Mouse (Mus musculus) lung, postnatal 0 days (tissue): ENCODE measurements around the gene Ppfia3. TPM values are rescaled to one million over a fixed set of nuclear protein-coding genes. Genes with fewer than 3 reads are reported as not detected.
A peak's percentile ranks its signal among the peaks of the same experiment; 100 is the strongest.

Source experiments
- ATAC-seq: fragments of 200-750 bp; cut with Nextera tagmentation; 2 replicates; pipeline ENCODE4 v1.8.0; 2017; ENCODE audit warnings: moderate library complexity
- DNase-seq: peaks from one replicate; pipeline ENCODE4 v3.0.0-alpha.2; 2016; ENCODE audit warnings: low spot score
- H3K27ac ChIP-seq: fragments of 300-500 bp; sonication (generic); 2 replicates; pipeline ENCODE4 v1.5.1; 2014; ENCODE audit warnings: antibody characterized with exemption, mild to moderate bottlenecking, low read length, mixed read lengths
- H3K27me3 ChIP-seq: fragments of 300-500 bp; sonication (generic); replicated peaks from 2 replicates; pipeline ENCODE4 v1.6.1; 2014; ENCODE audit warnings: low read length, mixed read lengths; ENCODE audit not compliant: insufficient read depth
- H3K36me3 ChIP-seq: fragments of 300-500 bp; sonication (generic); 2 replicates; pipeline ENCODE4 v1.6.1; 2014; ENCODE audit warnings: low read length, mixed read lengths; ENCODE audit not compliant: insufficient read depth
- H3K4me1 ChIP-seq: fragments of 300-500 bp; sonication (generic); 2 replicates; pipeline ENCODE4 v1.6.1; 2014; ENCODE audit warnings: antibody characterized with exemption, low read depth, low read length, mixed read lengths; ENCODE audit not compliant: insufficient read depth
- H3K4me2 ChIP-seq: fragments of 300-500 bp; sonication (generic); replicated peaks from 2 replicates; pipeline ENCODE4 v1.6.1; 2014; ENCODE audit warnings: low read depth, mild to moderate bottlenecking, low read length, moderate library complexity, mixed read lengths
- H3K4me3 ChIP-seq: fragments of 300-500 bp; sonication (generic); 2 replicates; pipeline ENCODE4 v1.5.1; 2014; ENCODE audit warnings: low read depth, low read length
- H3K9ac ChIP-seq: fragments of 300-500 bp; sonication (generic); replicated peaks from 2 replicates; pipeline ENCODE4 v1.6.1; 2014; ENCODE audit warnings: low read depth, mild to moderate bottlenecking
- H3K9me3 ChIP-seq: fragments of 300-500 bp; sonication (generic); 2 replicates; pipeline ENCODE4 v1.6.1; 2016; ENCODE audit warnings: low read length, mixed read lengths
- CTCF ChIP-seq: IDR thresholded peaks from 2 replicates; pipeline ENCODE4 v1.5.1; 2016; ENCODE audit warnings: antibody characterized with exemption, mild to moderate bottlenecking
- EP300 ChIP-seq: IDR thresholded peaks from 2 replicates; pipeline ENCODE4 v1.6.1; 2016; ENCODE audit warnings: antibody characterized with exemption, mild to moderate bottlenecking, control low read depth
- WGBS: fragments of 180-500 bp; shearing (Covaris S2); extraction: QIAGEN DNeasy Blood & Tissue Kit; methylation state at CpG from one replicate; pipeline ENCODE4 v1.1.7; 2014; 5-methylcytosine and 5-hydroxymethylcytosine counted together
- polyA plus RNA-seq: library from polyadenylated mRNA; unstranded; fragments of >200 nt; fragmentation: Nextera tagmentation; extraction: Ambion mirVana; gene quantifications from 2 replicates; pipeline ENCODE4 v1.2.1, GENCODE M21; 2015

The Ppfia3 gene
- polyA plus RNA-seq, 1 experiment from 2014 or later: 1.8 TPM

- Histone ChIP-seq H3K36me3 (peaks cover 8% of the 10 kb centered on the region; the same call in 1 of the 2 replicates), H3K27ac (no peak overlapping the region), H3K4me3 (no peak overlapping the region), H3K4me2 (no peak overlapping the region), H3K9me3 (no peaks in the 10 kb centered on the region), H3K27me3 (no peaks in the 10 kb centered on the region), H3K4me1 (0 out of 2 replicates have a peak, but pooled peaks cover 4% of the 10 kb centered on the region), H3K9ac (no peak overlapping the region)
- WGBS: 82% methylated on average over 13 of the region's 13 CpGs
- TF ChIP-seq EP300: no peak
- no peak for TF ChIP-seq CTCF
- DNase-seq (no peak), ATAC-seq (no peak)
Measured at GRCm38 (mm10) chr7:45328841-45329475, 37.9 kb downstream of the Ppfia3 start.

- ATAC-seq: no peak
- no peak overlapping the region for H3K27ac ChIP-seq
Measured at GRCm38 (mm10) chr7:45325800-45326199, 41.0 kb downstream of the Ppfia3 start.

GRCm38 (mm10) chr7:45323069-45323468, 43.8 kb downstream of the Ppfia3 start:
- H3K4me2 ChIP-seq: no peak overlapping the region
- DNase-seq: no peak
- H3K4me3 ChIP-seq: no peak overlapping the region
- no peak for TF ChIP-seq CTCF
- TF ChIP-seq EP300: no peak
- peaks cover 8% of the 10 kb centered on the region; the same call in 1 of the 2 replicates for H3K36me3 ChIP-seq
- no peak overlapping the region for H3K9ac ChIP-seq
- no peaks in the 10 kb centered on the region for H3K4me1 ChIP-seq
- no peaks in the 10 kb centered on the region for H3K9me3 ChIP-seq
- no peaks in the 10 kb centered on the region for H3K27me3 ChIP-seq
- ATAC-seq: no peak
- 94% methylated on average over 5 of the region's 5 CpGs for WGBS
- H3K27ac ChIP-seq: no peak overlapping the region

More at GRCm38 (mm10) chr7:45325800-45326199, 41.0 kb downstream of the Ppfia3 start:
- Histone ChIP-seq H3K4me3 (no peak overlapping the region), H3K4me2 (no peak overlapping the region), H3K36me3 (peaks cover 11% of the 10 kb centered on the region; the same call in 1 of the 2 replicates), H3K27me3 (no peaks in the 10 kb centered on the region), H3K4me1 (no peaks in the 10 kb centered on the region), H3K9ac (no peak overlapping the region), H3K9me3 (no peaks in the 10 kb centered on the region)
- peak; percentile 34; the same call in 1 of the 2 replicates for TF ChIP-seq CTCF
- no peak for TF ChIP-seq EP300
- DNase-seq: no peak

- Histone ChIP-seq H3K9ac (no peak overlapping the region), H3K36me3 (peaks cover 8% of the 10 kb centered on the region; the same call in 1 of the 2 replicates), H3K27ac (no peak overlapping the region), H3K27me3 (no peaks in the 10 kb centered on the region), H3K4me3 (no peak overlapping the region), H3K4me2 (no peak overlapping the region), H3K4me1 (no peaks in the 10 kb centered on the region), H3K9me3 (no peaks in the 10 kb centered on the region)
- TF ChIP-seq EP300: no peak
- no peak for TF ChIP-seq CTCF
- ATAC-seq: no peak
- WGBS: 78% methylated on average over 4 of the region's 4 CpGs
- DNase-seq: no peak
Measured at GRCm38 (mm10) chr7:45322245-45322644, 44.6 kb downstream of the Ppfia3 start.

- H3K9ac ChIP-seq: no peak overlapping the region
- DNase-seq (peak; percentile 73), ATAC-seq (peak; percentile 68)
- WGBS: 74% methylated on average over 14 of the region's 14 CpGs
- no peak for TF ChIP-seq CTCF
- no peak for TF ChIP-seq EP300
- H3K4me1 ChIP-seq: no peaks in the 10 kb centered on the region; the same call in 1 of the 2 replicates
- no peaks in the 10 kb centered on the region for H3K27me3 ChIP-seq
- no peak overlapping the region for H3K4me2 ChIP-seq
- H3K4me3 ChIP-seq: no peak overlapping the region
- H3K36me3 ChIP-seq: peaks cover 3% of the 10 kb centered on the region; the same call in 1 of the 2 replicates
- no peaks in the 10 kb centered on the region for H3K9me3 ChIP-seq
- H3K27ac ChIP-seq: no peak overlapping the region
Measured at GRCm38 (mm10) chr7:45316536-45316935, 50.3 kb downstream of the Ppfia3 start.

GRCm38 (mm10) chr7:45315182-45315701, 51.6 kb downstream of the Ppfia3 start:
- no peak for ATAC-seq
- no peak overlapping the region for H3K4me2 ChIP-seq
- TF ChIP-seq CTCF: no peak
- no peak for TF ChIP-seq EP300
- H3K9me3 ChIP-seq: no peaks in the 10 kb centered on the region
- 86% methylated on average over 10 of the region's 10 CpGs for WGBS
- H3K4me3 ChIP-seq: no peak overlapping the region
- no peaks in the 10 kb centered on the region for H3K27me3 ChIP-seq
- H3K36me3 ChIP-seq: peaks cover 3% of the 10 kb centered on the region; the same call in 1 of the 2 replicates
- DNase-seq: no peak
- no peaks in the 10 kb centered on the region; the same call in 1 of the 2 replicates for H3K4me1 ChIP-seq
- no peak overlapping the region for H3K27ac ChIP-seq
- no peak overlapping the region for H3K9ac ChIP-seq
